Mouse (Mus musculus) C2C12 (cell line): ENCODE results near the gene Olfr270.

Source experiments
- CEBPB ChIP-seq: IDR thresholded peaks from one replicate; pipeline ENCODE4 v1.6.1; 2011; ENCODE audit warnings: low read depth, mild to moderate bottlenecking, control low read depth, moderate library complexity
- CTCF ChIP-seq: IDR thresholded peaks from one replicate; pipeline ENCODE4 v1.5.1; 2011; ENCODE audit not compliant: control insufficient read depth, insufficient read depth, insufficient read length
- MAX ChIP-seq: IDR thresholded peaks from one replicate; pipeline ENCODE4 v1.6.1; 2011; ENCODE audit warnings: mild to moderate bottlenecking, control low read depth
- MYOG ChIP-seq: IDR thresholded peaks from one replicate; pipeline ENCODE4 v1.6.1; 2011; ENCODE audit not compliant: control insufficient read depth, insufficient read length; ENCODE audit errors: extremely low read depth

DNA sequence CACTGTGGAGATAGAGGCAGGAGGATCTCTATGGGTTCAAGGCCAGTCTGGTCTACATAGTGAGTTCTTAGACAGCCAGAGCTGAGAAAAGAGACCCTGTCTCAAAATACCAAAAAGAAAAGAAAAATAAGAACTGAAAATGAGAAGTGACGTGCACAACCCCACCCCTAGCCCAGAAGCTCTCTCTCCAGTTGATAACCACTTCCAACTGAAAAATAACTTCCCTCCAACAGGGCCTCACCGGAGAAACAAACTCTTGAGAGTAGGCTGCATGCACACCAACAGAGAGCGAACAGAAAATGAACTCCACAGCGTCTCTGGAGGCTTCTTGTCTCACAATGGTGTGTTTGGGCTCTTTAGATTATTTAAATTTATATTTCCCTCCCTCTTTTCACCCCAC lies 33.9 kb upstream of the Olfr270 start:
- no peak for TF ChIP-seq CTCF
- TF ChIP-seq CEBPB: no peak
- TF ChIP-seq MAX: no peak
- TF ChIP-seq MYOG: no peak
